Mouse (Mus musculus): ENCODE data around the gene Vmo1.

- TF ChIP-seq GATA1 (IDR thresholded peaks at IDR 0.05; ENCODE audit: borderline replicate concordance, low read length) (no peak), CTCF (IDR thresholded peaks at IDR 0.05; ENCODE audit: low read depth, low read length) (no peak), TAL1 (conservative IDR thresholded peaks at IDR 0.05; ENCODE audit: low read depth, low read length) (no peak), POLR2AphosphoS5 (IDR thresholded peaks at IDR 0.05; ENCODE audit: insufficient replicate concordance, low read depth, low read length) (no peak), GATA2 (IDR thresholded peaks at IDR 0.05; ENCODE audit: borderline replicate concordance, low read depth, low read length) (no peak)
Observed at GRCm38 (mm10) chr11:70539423-70539822, 25.0 kb upstream of the Vmo1 start.
